Mouse (Mus musculus): ENCODE measurements around the gene Ptpn18.

Gene Ptpn18

GRCm38 (mm10) chr1:34439215-34439960, 20.2 kb upstream of the Ptpn18 start, which contains the start of the genes Ccdc115 and Imp4:
TSS of gene Ccdc115 (minus strand) at chr1:34439672.
TSS of gene Imp4 (plus strand) at chr1:34439851.
- Histone ChIP-seq H3K36me3 (ENCODE audit: control insufficient read depth, insufficient read depth, low read length, poor library complexity, severe bottlenecking) (peaks cover 11% of the 10 kb centered on the region), H3K27me3 (ENCODE audit: control insufficient read depth, insufficient read depth, low read length, poor library complexity, severe bottlenecking) (no peaks in the 10 kb centered on the region)
- DNase-seq (ENCODE audit: low read depth, low spot score): peak; percentile 99

GRCm38 (mm10) chr1:34439961-34440630, 19.5 kb upstream of the Ptpn18 start:
- no peaks in the 10 kb centered on the region for H3K27me3 ChIP-seq (ENCODE audit: control insufficient read depth, insufficient read depth, low read length, poor library complexity, severe bottlenecking)

GRCm38 (mm10) chr1:34443124-34443523, 16.4 kb upstream of the Ptpn18 start:
- DNase-seq (ENCODE audit: low read depth, low spot score): no peak
- peaks cover 17% of the 10 kb centered on the region for H3K36me3 ChIP-seq (ENCODE audit: control insufficient read depth, insufficient read depth, low read length, poor library complexity, severe bottlenecking)
- no peaks in the 10 kb centered on the region for H3K27me3 ChIP-seq (ENCODE audit: control insufficient read depth, insufficient read depth, low read length, poor library complexity, severe bottlenecking)

More at GRCm38 (mm10) chr1:34439961-34440630, 19.5 kb upstream of the Ptpn18 start:
- peaks cover 17% of the 10 kb centered on the region for H3K36me3 ChIP-seq (ENCODE audit: control insufficient read depth, insufficient read depth, low read length, poor library complexity, severe bottlenecking)
- DNase-seq (ENCODE audit: low read depth, low spot score): no peak

- no peaks in the 10 kb centered on the region for H3K27me3 ChIP-seq (ENCODE audit: control insufficient read depth, insufficient read depth, low read length, poor library complexity, severe bottlenecking)
- H3K36me3 ChIP-seq (ENCODE audit: control insufficient read depth, insufficient read depth, low read length, poor library complexity, severe bottlenecking): no peaks in the 10 kb centered on the region
- DNase-seq (ENCODE audit: low read depth, low spot score): peak; percentile 56
These were observed 1.1 kb upstream of the Ptpn18 start for GRCm38 (mm10) chr1:34458431-34458830.

- peak; percentile 52 for DNase-seq (ENCODE audit: low read depth, low spot score)
- Histone ChIP-seq H3K27me3 (ENCODE audit: control insufficient read depth, insufficient read depth, low read length, poor library complexity, severe bottlenecking) (no peaks in the 10 kb centered on the region), H3K36me3 (ENCODE audit: control insufficient read depth, insufficient read depth, low read length, poor library complexity, severe bottlenecking) (no peaks in the 10 kb centered on the region)
These were observed 489 bp downstream of the Ptpn18 start for GRCm38 (mm10) chr1:34460061-34460441.

GRCm38 (mm10) chr1:34462766-34463165, 3.2 kb downstream of the Ptpn18 start:
- no peaks in the 10 kb centered on the region for H3K36me3 ChIP-seq (ENCODE audit: control insufficient read depth, insufficient read depth, low read length, poor library complexity, severe bottlenecking)
- H3K27me3 ChIP-seq (ENCODE audit: control insufficient read depth, insufficient read depth, low read length, poor library complexity, severe bottlenecking): no peaks in the 10 kb centered on the region
- DNase-seq (ENCODE audit: low read depth, low spot score): peak; percentile 92

- H3K27me3 ChIP-seq (ENCODE audit: control insufficient read depth, insufficient read depth, low read length, poor library complexity, severe bottlenecking): no peaks in the 10 kb centered on the region
- DNase-seq (ENCODE audit: low read depth, low spot score): peak; percentile 69
These were observed 4.8 kb downstream of the Ptpn18 start for GRCm38 (mm10) chr1:34464310-34464817.

GRCm38 (mm10) chr1:34465445-34465844, 5.9 kb downstream of the Ptpn18 start:
- Histone ChIP-seq H3K27me3 (ENCODE audit: control insufficient read depth, insufficient read depth, low read length, poor library complexity, severe bottlenecking) (no peaks in the 10 kb centered on the region), H3K36me3 (ENCODE audit: control insufficient read depth, insufficient read depth, low read length, poor library complexity, severe bottlenecking) (no peaks in the 10 kb centered on the region)
- DNase-seq (ENCODE audit: low read depth, low spot score): no peak

More at GRCm38 (mm10) chr1:34464310-34464817, 4.8 kb downstream of the Ptpn18 start:
- H3K36me3 ChIP-seq (ENCODE audit: control insufficient read depth, insufficient read depth, low read length, poor library complexity, severe bottlenecking): no peaks in the 10 kb centered on the region

GRCm38 (mm10) chr1:34468051-34468450, 8.5 kb downstream of the Ptpn18 start:
- DNase-seq (ENCODE audit: low read depth, low spot score): no peak
- Histone ChIP-seq H3K36me3 (ENCODE audit: control insufficient read depth, insufficient read depth, low read length, poor library complexity, severe bottlenecking) (no peaks in the 10 kb centered on the region), H3K27me3 (ENCODE audit: control insufficient read depth, insufficient read depth, low read length, poor library complexity, severe bottlenecking) (no peaks in the 10 kb centered on the region)

- no peak for DNase-seq (ENCODE audit: low read depth, low spot score)
- Histone ChIP-seq H3K27me3 (ENCODE audit: control insufficient read depth, insufficient read depth, low read length, poor library complexity, severe bottlenecking) (no peaks in the 10 kb centered on the region), H3K36me3 (ENCODE audit: control insufficient read depth, insufficient read depth, low read length, poor library complexity, severe bottlenecking) (no peaks in the 10 kb centered on the region)
These were observed 8.9 kb downstream of the Ptpn18 start for GRCm38 (mm10) chr1:34468500-34468899.

GRCm38 (mm10) chr1:34469801-34470200, 10.2 kb downstream of the Ptpn18 start:
- H3K36me3 ChIP-seq (ENCODE audit: control insufficient read depth, insufficient read depth, low read length, poor library complexity, severe bottlenecking): 0 out of 2 replicates have a peak, but pooled peaks cover 1% of the 10 kb centered on the region
- no peak for DNase-seq (ENCODE audit: low read depth, low spot score)

GRCm38 (mm10) chr1:34472427-34473300, 13.1 kb downstream of the Ptpn18 start:
- 0 out of 2 replicates have a peak, but pooled peaks cover 1% of the 10 kb centered on the region for H3K36me3 ChIP-seq (ENCODE audit: control insufficient read depth, insufficient read depth, low read length, poor library complexity, severe bottlenecking)
- DNase-seq (ENCODE audit: low read depth, low spot score): peak; percentile 84
- H3K27me3 ChIP-seq (ENCODE audit: control insufficient read depth, insufficient read depth, low read length, poor library complexity, severe bottlenecking): no peaks in the 10 kb centered on the region

More at GRCm38 (mm10) chr1:34469801-34470200, 10.2 kb downstream of the Ptpn18 start:
- no peaks in the 10 kb centered on the region for H3K27me3 ChIP-seq (ENCODE audit: control insufficient read depth, insufficient read depth, low read length, poor library complexity, severe bottlenecking)

GRCm38 (mm10) chr1:34478891-34479655, 19.5 kb downstream of the Ptpn18 start:
- DNase-seq (ENCODE audit: low read depth, low spot score): peak; percentile 69

GRCm38 (mm10) chr1:34480801-34481200, 21.2 kb downstream of the Ptpn18 start:
- H3K27me3 ChIP-seq (ENCODE audit: control insufficient read depth, insufficient read depth, low read length, poor library complexity, severe bottlenecking): no peaks in the 10 kb centered on the region
- no peak for DNase-seq (ENCODE audit: low read depth, low spot score)
- no peaks in the 10 kb centered on the region for H3K36me3 ChIP-seq (ENCODE audit: control insufficient read depth, insufficient read depth, low read length, poor library complexity, severe bottlenecking)

More at GRCm38 (mm10) chr1:34478891-34479655, 19.5 kb downstream of the Ptpn18 start:
- H3K36me3 ChIP-seq (ENCODE audit: control insufficient read depth, insufficient read depth, low read length, poor library complexity, severe bottlenecking): 0 out of 2 replicates have a peak, but pooled peaks cover 1% of the 10 kb centered on the region
- no peaks in the 10 kb centered on the region for H3K27me3 ChIP-seq (ENCODE audit: control insufficient read depth, insufficient read depth, low read length, poor library complexity, severe bottlenecking)
